Mouse (Mus musculus) hindbrain, embryonic 14.5 days (tissue): Measurements from ENCODE around the gene Sdk1. TPM values are rescaled to one million over a fixed set of nuclear protein-coding genes. Genes with fewer than 3 reads are reported as not detected.
A peak's percentile ranks its signal among the peaks of the same experiment; 100 is the strongest.

Source experiments
- ATAC-seq: fragments of 200-750 bp; cut with Nextera tagmentation; 2 replicates; pipeline ENCODE4 v1.8.0; 2017; ENCODE audit warnings: moderate number of reproducible peaks, mild to moderate bottlenecking, moderate TSS enrichment, moderate library complexity; ENCODE audit not compliant: low FRiP score
- DNase-seq: peaks from one replicate; pipeline ENCODE4 v3.0.0-alpha.2; 2015; ENCODE audit warnings: low spot score
- H3K27ac ChIP-seq: fragments of 300-500 bp; sonication (generic); 2 replicates; pipeline ENCODE4 v1.5.1; 2014; ENCODE audit warnings: mild to moderate bottlenecking, moderate library complexity
- H3K27me3 ChIP-seq: fragments of 300-500 bp; sonication (generic); 2 replicates; pipeline ENCODE4 v1.6.1; 2014; ENCODE audit warnings: mild to moderate bottlenecking, low read length, mixed read lengths; ENCODE audit not compliant: control insufficient read depth, insufficient read depth
- H3K36me3 ChIP-seq: fragments of 300-500 bp; sonication (generic); replicated peaks from 2 replicates; pipeline ENCODE4 v1.6.1; 2014; ENCODE audit not compliant: control insufficient read depth, insufficient read depth
- H3K4me1 ChIP-seq: fragments of 300-500 bp; sonication (generic); replicated peaks from 2 replicates; pipeline ENCODE4 v1.6.1; 2014; ENCODE audit warnings: antibody characterized with exemption, low read length, mixed read lengths; ENCODE audit not compliant: control insufficient read depth, insufficient read depth
- H3K4me2 ChIP-seq: fragments of 300-500 bp; sonication (generic); replicated peaks from 2 replicates; pipeline ENCODE4 v1.6.1; 2014; ENCODE audit warnings: mild to moderate bottlenecking, moderate library complexity
- H3K4me3 ChIP-seq: fragments of 300-500 bp; sonication (generic); replicated peaks from 2 replicates; pipeline ENCODE4 v1.5.1; 2014; ENCODE audit warnings: mild to moderate bottlenecking, low read length
- H3K9ac ChIP-seq: fragments of 300-500 bp; sonication (generic); 2 replicates; pipeline ENCODE4 v1.6.1; 2014
- H3K9me3 ChIP-seq: fragments of 300-500 bp; sonication (generic); 2 replicates; pipeline ENCODE4 v1.6.1; 2016; ENCODE audit warnings: low read length; ENCODE audit not compliant: control insufficient read depth
- WGBS: fragments of 180-500 bp; shearing (Covaris S2); extraction: QIAGEN DNeasy Blood & Tissue Kit; methylation state at CpG from one replicate; pipeline ENCODE4 v1.1.7; 2014; 5-methylcytosine and 5-hydroxymethylcytosine counted together
- polyA plus RNA-seq: library from polyadenylated mRNA; unstranded; fragments of >200 nt; fragmentation: Nextera tagmentation; extraction: Ambion mirVana; gene quantifications from 2 replicates; pipeline ENCODE4 v1.2.1, GENCODE M21; 2014

The Sdk1 gene
- polyA plus RNA-seq, 1 experiment from 2014 or later, result 2.5 TPM

DNA sequence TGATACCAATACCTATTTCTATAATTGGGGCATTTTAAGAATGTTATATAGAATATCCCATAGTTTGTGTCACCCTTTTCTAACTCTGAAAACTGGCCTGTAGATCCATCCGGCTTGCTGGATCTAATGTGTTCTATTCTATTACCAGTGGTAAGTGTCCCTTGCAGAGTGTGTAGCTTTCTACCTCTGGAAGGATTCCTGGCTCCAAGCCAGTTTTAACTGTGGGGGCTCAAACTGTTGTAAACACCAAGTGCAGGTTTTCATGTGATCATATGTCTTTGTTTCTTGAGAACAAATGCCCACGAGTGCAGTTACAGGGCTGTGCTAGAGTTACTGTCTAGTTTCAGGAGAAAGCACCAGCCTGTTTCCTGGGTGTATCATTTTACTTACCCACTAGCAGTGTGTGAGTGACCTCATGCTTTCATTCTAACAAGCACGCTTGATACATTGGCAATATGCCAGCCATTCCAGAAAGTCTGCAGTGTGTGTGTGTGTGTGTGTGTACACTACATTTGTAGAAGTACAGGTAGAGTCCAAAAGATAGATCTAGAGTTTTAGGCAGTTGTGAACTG is 320.8 kb downstream of the Sdk1 start:
- Histone ChIP-seq H3K4me1 (0 out of 2 replicates have a peak, but pooled peaks cover 3% of the 10 kb centered on the region), H3K4me2 (no peak overlapping the region), H3K9me3 (no peaks in the 10 kb centered on the region), H3K36me3 (no peaks in the 10 kb centered on the region), H3K4me3 (no peak overlapping the region), H3K27ac (no peak overlapping the region), H3K9ac (no peak overlapping the region), H3K27me3 (no peaks in the 10 kb centered on the region)
- DNase-seq (no peak), ATAC-seq (no peak)
- 56% methylated on average over 3 of the region's 3 CpGs for WGBS

DNA sequence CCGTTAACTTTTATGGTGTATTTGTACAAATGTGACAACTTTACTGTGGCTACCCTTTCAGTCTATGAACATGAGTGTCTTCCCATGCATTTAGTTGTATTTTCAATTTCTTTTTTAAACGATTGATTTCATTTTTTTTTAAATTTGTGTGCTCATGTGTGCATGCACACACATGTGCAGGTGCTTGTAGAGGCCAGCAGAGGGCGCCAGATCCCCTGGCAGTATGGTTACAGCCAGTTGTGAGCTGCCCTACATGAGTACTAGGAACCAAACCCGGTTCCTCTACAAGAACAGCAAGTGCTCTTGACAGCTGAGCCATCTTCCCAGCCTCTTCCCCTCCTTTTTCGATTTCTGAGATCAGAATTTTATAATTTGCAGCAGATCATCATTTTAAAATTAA is 322.9 kb downstream of the Sdk1 start:
- DNase-seq (no peak), ATAC-seq (no peak)
- no peaks in the 10 kb centered on the region for H3K36me3 ChIP-seq
- no peaks in the 10 kb centered on the region for H3K27me3 ChIP-seq
- no peak overlapping the region for H3K4me3 ChIP-seq
- no peaks in the 10 kb centered on the region for H3K9me3 ChIP-seq
- H3K27ac ChIP-seq, result no peak overlapping the region
- H3K9ac ChIP-seq, result no peak overlapping the region
- 82% methylated on average over 5 of the region's 5 CpGs for WGBS
- 0 out of 2 replicates have a peak, but pooled peaks cover 6% of the 10 kb centered on the region for H3K4me1 ChIP-seq
- no peak overlapping the region for H3K4me2 ChIP-seq

DNA sequence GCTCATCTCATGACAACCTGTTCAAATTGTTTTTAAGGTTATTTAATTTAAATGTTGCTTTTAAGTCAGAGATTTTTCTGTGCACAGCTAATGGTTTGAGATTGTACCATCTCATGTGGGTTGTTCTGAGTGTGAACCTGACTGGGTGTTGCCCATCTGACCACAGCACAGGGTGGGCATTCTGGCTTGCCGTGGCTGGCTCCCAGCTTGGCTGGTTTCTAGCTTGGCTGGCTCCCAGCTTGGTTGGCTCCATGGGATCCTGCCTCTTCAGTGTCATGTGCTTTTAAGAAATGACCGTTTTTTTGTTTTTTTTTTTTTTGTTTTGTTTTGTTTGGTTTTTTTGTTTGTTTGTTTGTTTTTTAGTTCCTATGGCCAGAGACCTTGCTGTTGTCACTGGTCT is 326.8 kb downstream of the Sdk1 start:
- no peak for ATAC-seq
- Histone ChIP-seq H3K4me2 (no peak overlapping the region), H3K4me3 (no peak overlapping the region), H3K9ac (no peak overlapping the region), H3K27me3 (no peaks in the 10 kb centered on the region), H3K27ac (no peak overlapping the region), H3K4me1 (peaks cover 9% of the 10 kb centered on the region; the same call in 1 of the 2 replicates), H3K9me3 (no peaks in the 10 kb centered on the region), H3K36me3 (no peaks in the 10 kb centered on the region)
- no peak for DNase-seq
- WGBS, result 65% methylated on average over 2 of the region's 2 CpGs

DNA sequence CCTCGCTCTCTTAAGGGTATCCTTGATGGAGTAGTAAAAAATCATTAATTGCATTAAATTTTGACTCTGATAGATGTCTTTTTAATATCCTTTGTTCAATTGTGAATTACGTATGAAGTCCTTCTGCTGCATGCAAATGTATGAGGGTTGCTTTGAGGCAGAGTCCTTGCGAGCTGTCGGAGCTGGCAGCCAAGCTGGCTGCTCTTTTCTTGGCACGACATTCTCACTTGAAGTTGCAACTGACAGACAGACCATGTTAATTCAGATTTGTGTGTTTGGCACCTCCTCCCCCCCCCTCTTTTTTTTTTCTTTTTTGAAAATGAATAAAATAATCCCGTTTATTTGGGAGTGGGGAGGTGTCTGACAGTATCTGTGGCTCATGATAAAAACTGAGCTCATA is 329.2 kb downstream of the Sdk1 start:
- no peaks in the 10 kb centered on the region for H3K27me3 ChIP-seq
- H3K4me3 ChIP-seq, result no peak overlapping the region
- H3K27ac ChIP-seq, result no peak overlapping the region
- H3K9ac ChIP-seq, result no peak overlapping the region
- no peaks in the 10 kb centered on the region for H3K9me3 ChIP-seq
- WGBS, result 42% methylated on average over 6 of the region's 6 CpGs
- ATAC-seq, result no peak
- H3K4me1 ChIP-seq, result peaks cover 9% of the 10 kb centered on the region; the same call in 1 of the 2 replicates
- peak; percentile 59 for DNase-seq
- no peaks in the 10 kb centered on the region for H3K36me3 ChIP-seq
- no peak overlapping the region for H3K4me2 ChIP-seq

DNA sequence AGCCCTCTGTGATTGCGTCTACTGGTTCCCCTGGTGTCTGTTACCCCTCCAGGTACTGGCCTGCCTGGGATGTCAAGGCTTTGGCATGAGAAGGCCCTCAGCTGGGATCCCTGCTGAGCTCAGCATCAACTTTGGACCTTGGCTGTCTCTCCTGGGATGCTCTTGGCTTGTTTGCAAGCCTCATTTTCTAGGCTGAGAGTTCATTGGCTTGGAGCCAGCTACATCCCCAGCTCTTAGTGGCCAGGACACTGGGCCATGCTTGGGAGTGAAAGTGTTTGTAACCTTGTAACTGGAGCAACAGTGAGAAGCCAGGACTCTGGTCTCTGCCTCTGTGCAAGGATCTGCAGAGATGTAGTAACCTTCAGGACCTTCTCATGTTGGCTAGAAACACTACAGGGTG is 333.0 kb downstream of the Sdk1 start:
- H3K4me2 ChIP-seq, result no peak overlapping the region
- H3K4me3 ChIP-seq, result no peak overlapping the region
- H3K9ac ChIP-seq, result no peak overlapping the region
- H3K9me3 ChIP-seq, result no peaks in the 10 kb centered on the region
- H3K27me3 ChIP-seq, result no peaks in the 10 kb centered on the region
- H3K4me1 ChIP-seq, result peaks cover 6% of the 10 kb centered on the region; the same call in 1 of the 2 replicates
- DNase-seq (peak; percentile 55), ATAC-seq (no peak)
- no peak overlapping the region for H3K27ac ChIP-seq
- H3K36me3 ChIP-seq, result no peaks in the 10 kb centered on the region
- 60% methylated on average over 1 of the region's 1 CpGs for WGBS

DNA sequence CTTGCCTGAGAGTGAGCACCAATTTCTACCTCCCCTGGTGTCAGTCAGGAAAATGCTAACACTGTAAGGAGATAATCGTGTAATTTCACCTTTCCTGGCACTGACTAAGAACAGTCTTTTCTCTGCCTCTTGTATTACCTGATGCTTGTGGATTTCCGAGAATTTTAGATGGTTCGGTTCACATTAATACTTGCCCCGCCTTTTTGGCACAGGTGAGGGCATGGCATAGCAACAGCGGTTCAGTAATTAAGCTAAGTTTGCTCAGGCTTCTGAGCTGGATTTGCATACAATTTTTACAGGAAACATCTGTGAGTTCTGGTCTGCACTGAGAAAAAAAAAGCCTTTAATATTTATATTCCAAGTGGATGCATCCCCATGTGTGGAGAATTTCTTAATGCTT is 350.0 kb downstream of the Sdk1 start:
- no peak overlapping the region for H3K9ac ChIP-seq
- H3K27me3 ChIP-seq, result no peaks in the 10 kb centered on the region
- H3K4me3 ChIP-seq, result no peak overlapping the region
- no peaks in the 10 kb centered on the region for H3K4me1 ChIP-seq
- peaks cover 5% of the 10 kb centered on the region; the same call in 1 of the 2 replicates for H3K9me3 ChIP-seq
- no peak for ATAC-seq
- H3K36me3 ChIP-seq, result no peaks in the 10 kb centered on the region
- 80% methylated on average over 5 of the region's 5 CpGs for WGBS
- no peak overlapping the region for H3K27ac ChIP-seq
- no peak overlapping the region for H3K4me2 ChIP-seq
- no peak for DNase-seq

DNA sequence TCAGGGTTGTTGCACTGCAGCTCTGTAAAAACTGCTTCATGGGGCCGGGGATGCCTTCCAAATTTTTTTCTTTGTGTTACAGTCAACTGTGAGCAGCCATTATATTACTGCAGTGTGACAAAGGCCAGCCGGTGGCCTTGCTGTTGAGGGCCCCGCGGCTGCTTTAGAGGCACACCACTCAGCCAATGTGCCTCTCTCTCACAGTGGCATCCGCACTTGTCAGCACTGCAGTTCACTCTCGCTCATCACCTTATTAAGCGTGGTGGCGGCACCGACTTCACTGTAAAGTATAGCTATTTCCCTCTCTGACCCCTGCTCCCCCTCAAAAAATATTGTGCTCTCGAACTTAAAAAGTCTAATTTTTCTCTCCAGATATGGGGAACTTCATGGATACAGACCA is 371.4 kb downstream of the Sdk1 start:
- DNase-seq (no peak), ATAC-seq (no peak)
- WGBS, result 60% methylated on average over 10 of the region's 10 CpGs
- H3K9me3 ChIP-seq, result no peaks in the 10 kb centered on the region
- H3K36me3 ChIP-seq, result no peaks in the 10 kb centered on the region
- no peak overlapping the region for H3K9ac ChIP-seq
- no peaks in the 10 kb centered on the region for H3K27me3 ChIP-seq
- H3K4me2 ChIP-seq, result no peak overlapping the region
- no peak overlapping the region for H3K4me3 ChIP-seq
- peaks cover 5% of the 10 kb centered on the region; the same call in 1 of the 2 replicates for H3K4me1 ChIP-seq
- H3K27ac ChIP-seq, result no peak overlapping the region

DNA sequence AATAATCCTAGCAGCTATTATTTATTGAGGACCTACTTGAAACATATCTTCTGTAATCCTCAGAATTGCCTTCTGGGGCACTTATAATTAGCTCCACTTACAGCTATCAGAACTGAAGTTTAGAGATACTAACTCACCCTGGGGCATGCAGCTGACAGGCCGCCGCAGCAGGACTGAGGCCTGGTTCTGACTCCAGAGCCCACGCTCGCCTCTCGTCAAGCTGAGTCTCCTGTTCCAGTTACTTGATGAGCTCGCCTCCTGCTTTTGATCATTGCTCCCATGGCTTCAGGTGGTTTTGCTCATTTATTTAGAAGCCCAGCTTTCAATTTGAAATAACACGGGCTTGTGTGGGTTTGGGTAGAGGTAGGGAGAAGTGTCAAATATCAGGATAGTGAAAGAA is 374.5 kb downstream of the Sdk1 start:
- 67% methylated on average over 7 of the region's 7 CpGs for WGBS
- Histone ChIP-seq H3K4me2 (no peak overlapping the region), H3K9ac (no peak overlapping the region), H3K27me3 (no peaks in the 10 kb centered on the region), H3K36me3 (no peaks in the 10 kb centered on the region), H3K4me1 (peaks cover 18% of the 10 kb centered on the region; the same call in 1 of the 2 replicates), H3K9me3 (no peaks in the 10 kb centered on the region), H3K4me3 (no peak overlapping the region), H3K27ac (no peak overlapping the region)
- ATAC-seq (no peak), DNase-seq (no peak)

DNA sequence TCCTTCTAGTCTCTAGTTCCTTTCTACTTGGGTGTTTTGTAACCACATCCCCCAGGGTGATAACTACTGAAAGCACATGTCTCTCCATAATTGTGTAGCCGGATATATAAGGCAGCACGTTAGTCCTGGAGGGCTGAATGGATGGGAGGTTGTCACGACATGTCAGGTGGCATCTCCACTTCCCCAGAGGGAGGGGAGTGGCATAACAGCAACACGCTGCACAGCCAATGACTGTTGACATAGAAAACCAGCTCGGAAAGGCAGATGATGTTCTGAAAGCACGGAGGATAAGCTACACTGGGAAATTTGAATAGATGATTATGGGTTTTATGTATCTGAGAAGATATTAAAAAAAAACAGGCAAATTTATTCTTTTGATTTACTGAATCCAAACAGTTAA is 376.4 kb downstream of the Sdk1 start:
- no peak for ATAC-seq

DNA sequence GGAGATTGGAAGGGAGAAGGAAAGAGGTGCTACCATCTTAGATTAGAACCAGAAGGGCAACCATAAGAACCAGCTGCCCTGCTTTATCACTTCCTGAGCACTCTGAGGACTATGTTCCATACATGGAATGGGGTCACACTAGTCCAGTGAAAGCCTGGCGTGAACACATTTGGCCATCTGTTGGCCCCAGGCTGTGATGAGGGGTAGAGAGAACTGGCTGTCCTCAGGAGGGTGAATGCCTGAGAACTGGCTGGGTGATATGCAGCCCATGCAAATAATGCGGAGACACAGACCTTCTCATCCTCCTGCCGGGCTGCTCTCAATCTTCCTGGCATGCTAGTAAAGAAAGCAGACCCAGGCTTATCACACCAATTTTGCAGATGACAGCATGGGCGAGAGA is 384.1 kb downstream of the Sdk1 start:
- Histone ChIP-seq H3K36me3 (no peaks in the 10 kb centered on the region), H3K9ac (no peak overlapping the region), H3K27me3 (no peaks in the 10 kb centered on the region), H3K9me3 (no peaks in the 10 kb centered on the region), H3K4me3 (no peak overlapping the region), H3K27ac (no peak overlapping the region), H3K4me2 (no peak overlapping the region), H3K4me1 (0 out of 2 replicates have a peak, but pooled peaks cover 2% of the 10 kb centered on the region)
- WGBS, result 82% methylated on average over 4 of the region's 4 CpGs
- ATAC-seq (no peak), DNase-seq (no peak)

More for the DNA sequence above, 376.4 kb downstream of the Sdk1 start:
- Histone ChIP-seq H3K9me3 (no peaks in the 10 kb centered on the region), H3K4me1 (peaks cover 18% of the 10 kb centered on the region; the same call in 1 of the 2 replicates), H3K4me3 (no peak overlapping the region), H3K36me3 (no peaks in the 10 kb centered on the region), H3K4me2 (no peak overlapping the region; the same call in 1 of the 2 replicates), H3K27me3 (no peaks in the 10 kb centered on the region), H3K27ac (no peak overlapping the region), H3K9ac (no peak overlapping the region)
- 40% methylated on average over 6 of the region's 6 CpGs for WGBS
- DNase-seq, result no peak
